ENCODE assay signal across 10 mouse cellular contexts in the genomic region with DNA sequence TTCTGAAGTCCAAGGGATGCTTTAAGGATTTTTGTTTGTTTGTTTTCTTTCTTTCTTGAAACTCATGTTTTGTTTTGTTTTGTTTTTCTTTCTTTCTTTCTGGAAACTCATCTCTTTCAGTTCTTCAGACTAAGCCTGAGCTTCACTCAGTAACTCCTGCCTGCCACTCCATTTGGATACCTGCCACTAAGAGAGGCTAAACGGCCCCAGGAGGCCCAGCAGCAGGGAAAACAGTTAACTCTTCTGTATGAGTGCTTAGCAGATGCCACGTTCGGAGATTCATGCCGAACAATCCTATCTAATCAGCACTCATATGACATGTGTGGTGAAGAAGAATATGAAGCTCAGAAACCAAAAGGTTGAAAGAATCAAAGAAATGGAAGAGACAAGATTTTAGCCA.
"Had no signal": no experiment of that assay in that cellular context is flagged by ENCODE, and none has a peak within 500 bp of the region (broad histone marks: within the 10 kb centered on the region; RNA-seq: fewer than 3 reads in every experiment).

No protein-coding gene starts in this region.

- DNase-seq: kidney, postnatal 25 days; layer of hippocampus, adult 9-11 months; liver, postnatal 0 days; lung, embryonic 14.5 days; midbrain, embryonic 14.5 days; retina, postnatal 1 day; right cerebral cortex, postnatal 25 days; spleen, adult 18-20 months; thymus, postnatal 25 days had no signal

- ATAC-seq: liver, postnatal 0 days; lung, postnatal 0 days had no signal
